Mouse (Mus musculus): ENCODE measurements around the gene Cmip. TPM values are rescaled to one million over a fixed set of nuclear protein-coding genes. Genes with fewer than 3 reads are reported as not detected.

Gene Cmip
- polyA plus RNA-seq, 2 experiments = 27.1 to 39.7 TPM

DNA sequence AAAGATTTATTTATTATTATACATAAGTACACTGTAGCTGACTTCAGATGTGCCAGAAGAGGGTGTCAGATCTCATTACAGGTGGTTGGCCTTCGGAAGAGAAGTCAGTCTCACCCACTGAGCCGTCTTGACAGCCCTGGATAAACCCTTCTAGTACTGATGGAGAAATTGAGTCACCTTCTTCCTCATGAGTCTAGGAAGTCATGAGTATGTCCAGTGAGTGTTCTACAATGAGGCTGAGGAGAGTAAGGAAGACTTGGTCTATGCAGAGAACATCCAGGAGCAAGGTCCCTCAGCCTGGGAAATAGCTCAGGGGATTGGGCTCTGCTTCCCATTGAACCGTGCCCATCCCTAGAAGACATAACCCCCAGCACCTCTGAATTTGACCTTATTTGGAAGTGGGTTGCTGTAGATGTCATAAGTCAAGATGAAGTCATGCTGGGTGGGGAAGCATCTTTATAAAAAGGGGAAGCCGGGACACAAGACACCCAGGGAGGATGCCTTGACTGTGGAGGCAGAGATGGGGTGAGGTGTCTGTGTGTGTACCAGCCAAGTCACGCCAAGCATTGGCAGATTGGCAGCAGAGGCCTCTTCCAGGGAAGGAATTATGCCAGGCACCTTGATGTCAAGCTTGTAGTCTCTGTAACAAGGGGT lies 15.9 kb upstream of the Cmip start:
- Histone ChIP-seq H3K27me3 (ENCODE audit: control insufficient read depth, insufficient read depth, low read length) (no peaks in the 10 kb centered on the region), H3K9me3 (ENCODE audit: control insufficient read depth, low read length) (no peaks in the 10 kb centered on the region), H3K4me2 (replicated peaks; ENCODE audit: low read depth, low read length, severe bottlenecking) (no peak overlapping the region), H3K27ac (replicated peaks; ENCODE audit: low read depth, low read length) (no peak overlapping the region), H3K4me1 (ENCODE audit: control insufficient read depth, insufficient read depth, low read length) (no peaks in the 10 kb centered on the region), H3K36me3 (ENCODE audit: control insufficient read depth, insufficient read depth, low read length) (no peaks in the 10 kb centered on the region), H3K9ac (ENCODE audit: low read depth, low read length, severe bottlenecking) (no peak overlapping the region), H3K4me3 (replicated peaks; ENCODE audit: low read length) (no peak overlapping the region)
- TF ChIP-seq POLR2A (IDR thresholded peaks at IDR 0.05; ENCODE audit: borderline replicate concordance, extremely low read depth, insufficient read depth, insufficient read length) = no peak
- WGBS = 74% methylated on average over 5 of the region's 5 CpGs
- ATAC-seq (ENCODE audit: low FRiP score, low read depth) (no peak), DNase-seq (ENCODE audit: low spot score) (no peak)

DNA sequence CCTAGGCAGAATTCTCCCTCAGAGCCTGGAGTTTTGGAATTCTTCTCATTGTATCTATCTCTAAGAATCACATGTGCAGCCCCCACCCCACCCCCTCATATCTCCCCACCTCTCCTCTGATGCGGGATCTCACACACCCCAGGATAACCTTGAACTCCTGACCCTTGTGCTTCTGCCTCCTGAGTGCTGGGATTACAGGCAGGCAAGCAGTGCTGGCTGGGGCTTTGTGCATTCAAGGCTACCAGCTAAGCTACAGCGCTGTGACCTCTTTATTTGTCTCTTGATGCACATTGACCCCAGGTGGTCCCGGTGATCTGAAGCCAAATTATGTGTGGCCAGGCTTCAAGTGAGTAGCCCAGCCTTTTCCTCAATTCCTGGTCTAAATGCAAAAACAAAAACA lies 15.0 kb upstream of the Cmip start:
- ATAC-seq (ENCODE audit: low FRiP score, low read depth) = no peak

DNA sequence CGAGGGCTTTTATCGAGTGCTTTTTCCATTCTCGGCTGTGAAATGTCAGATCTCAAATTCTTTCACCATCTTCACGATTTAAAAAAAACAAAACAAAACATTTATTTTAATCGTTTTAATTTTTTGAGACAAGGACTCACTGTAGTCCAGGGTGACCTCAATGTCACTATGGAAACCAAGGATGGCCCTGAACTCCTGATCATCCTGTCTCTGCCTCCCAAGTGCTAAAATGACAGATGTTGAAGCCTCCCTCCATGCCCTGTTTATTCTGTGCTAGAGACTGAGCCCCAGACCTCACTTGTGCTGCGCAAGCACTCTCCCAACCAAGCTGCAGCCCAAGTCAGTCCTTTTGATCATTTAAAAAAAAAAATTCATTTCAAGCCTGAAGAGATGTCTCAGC lies 14.6 kb upstream of the Cmip start:
- 79% methylated on average over 6 of the region's 6 CpGs for WGBS
- H3K9ac ChIP-seq (ENCODE audit: low read depth, low read length, severe bottlenecking) = no peak overlapping the region
- DNase-seq (ENCODE audit: low spot score) (no peak), ATAC-seq (ENCODE audit: low FRiP score, low read depth) (no peak)
- no peaks in the 10 kb centered on the region for H3K27me3 ChIP-seq (ENCODE audit: control insufficient read depth, insufficient read depth, low read length)
- H3K27ac ChIP-seq (replicated peaks; ENCODE audit: low read depth, low read length) = no peak overlapping the region
- H3K4me2 ChIP-seq (replicated peaks; ENCODE audit: low read depth, low read length, severe bottlenecking) = no peak overlapping the region
- no peaks in the 10 kb centered on the region for H3K36me3 ChIP-seq (ENCODE audit: control insufficient read depth, insufficient read depth, low read length)
- no peak for TF ChIP-seq POLR2A (IDR thresholded peaks at IDR 0.05; ENCODE audit: borderline replicate concordance, extremely low read depth, insufficient read depth, insufficient read length)
- no peaks in the 10 kb centered on the region for H3K9me3 ChIP-seq (ENCODE audit: control insufficient read depth, low read length)
- H3K4me3 ChIP-seq (replicated peaks; ENCODE audit: low read length) = no peak overlapping the region
- H3K4me1 ChIP-seq (ENCODE audit: control insufficient read depth, insufficient read depth, low read length) = no peaks in the 10 kb centered on the region

More for the DNA sequence above, 15.0 kb upstream of the Cmip start:
- Histone ChIP-seq H3K9ac (ENCODE audit: low read depth, low read length, severe bottlenecking) (no peak overlapping the region), H3K9me3 (ENCODE audit: control insufficient read depth, low read length) (no peaks in the 10 kb centered on the region), H3K36me3 (ENCODE audit: control insufficient read depth, insufficient read depth, low read length) (no peaks in the 10 kb centered on the region), H3K4me1 (ENCODE audit: control insufficient read depth, insufficient read depth, low read length) (no peaks in the 10 kb centered on the region), H3K4me2 (replicated peaks; ENCODE audit: low read depth, low read length, severe bottlenecking) (no peak overlapping the region), H3K4me3 (replicated peaks; ENCODE audit: low read length) (no peak overlapping the region), H3K27me3 (ENCODE audit: control insufficient read depth, insufficient read depth, low read length) (no peaks in the 10 kb centered on the region), H3K27ac (replicated peaks; ENCODE audit: low read depth, low read length) (no peak overlapping the region)
- DNase-seq (ENCODE audit: low spot score) = no peak
- TF ChIP-seq POLR2A (IDR thresholded peaks at IDR 0.05; ENCODE audit: borderline replicate concordance, extremely low read depth, insufficient read depth, insufficient read length) = no peak
- 50% methylated on average over 3 of the region's 3 CpGs for WGBS

DNA sequence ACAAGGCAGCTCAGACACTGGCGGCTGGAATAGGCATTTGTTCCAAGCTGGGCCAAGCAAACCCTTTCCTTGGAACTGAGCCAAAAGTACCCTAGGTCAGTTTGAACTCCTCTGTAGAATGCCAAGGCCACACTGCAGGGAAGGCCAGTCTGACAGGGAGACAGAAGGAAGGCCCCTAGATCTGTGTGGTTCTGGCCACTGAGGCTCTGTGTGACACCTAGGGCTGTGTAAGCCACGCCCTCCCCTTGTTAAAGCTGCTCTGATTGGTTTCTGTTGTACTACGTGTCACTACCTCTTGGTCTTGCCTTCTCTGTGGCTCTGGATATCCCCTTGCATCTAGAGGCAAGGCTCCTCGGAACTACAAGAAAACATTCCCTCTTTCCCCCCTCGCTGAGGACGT lies 12.3 kb upstream of the Cmip start:
- no peak overlapping the region for H3K4me3 ChIP-seq (replicated peaks; ENCODE audit: low read length)
- DNase-seq (ENCODE audit: low spot score) (no peak), ATAC-seq (ENCODE audit: low FRiP score, low read depth) (no peak)
- WGBS = 53% methylated on average over 5 of the region's 6 CpGs
- no peaks in the 10 kb centered on the region for H3K27me3 ChIP-seq (ENCODE audit: control insufficient read depth, insufficient read depth, low read length)
- no peak overlapping the region for H3K4me2 ChIP-seq (replicated peaks; ENCODE audit: low read depth, low read length, severe bottlenecking)
- no peak overlapping the region for H3K27ac ChIP-seq (replicated peaks; ENCODE audit: low read depth, low read length)
- H3K9me3 ChIP-seq (ENCODE audit: control insufficient read depth, low read length) = no peaks in the 10 kb centered on the region
- no peak overlapping the region for H3K9ac ChIP-seq (ENCODE audit: low read depth, low read length, severe bottlenecking)
- H3K4me1 ChIP-seq (ENCODE audit: control insufficient read depth, insufficient read depth, low read length) = no peaks in the 10 kb centered on the region
- no peaks in the 10 kb centered on the region for H3K36me3 ChIP-seq (ENCODE audit: control insufficient read depth, insufficient read depth, low read length)
- TF ChIP-seq POLR2A (IDR thresholded peaks at IDR 0.05; ENCODE audit: borderline replicate concordance, extremely low read depth, insufficient read depth, insufficient read length) = no peak

DNA sequence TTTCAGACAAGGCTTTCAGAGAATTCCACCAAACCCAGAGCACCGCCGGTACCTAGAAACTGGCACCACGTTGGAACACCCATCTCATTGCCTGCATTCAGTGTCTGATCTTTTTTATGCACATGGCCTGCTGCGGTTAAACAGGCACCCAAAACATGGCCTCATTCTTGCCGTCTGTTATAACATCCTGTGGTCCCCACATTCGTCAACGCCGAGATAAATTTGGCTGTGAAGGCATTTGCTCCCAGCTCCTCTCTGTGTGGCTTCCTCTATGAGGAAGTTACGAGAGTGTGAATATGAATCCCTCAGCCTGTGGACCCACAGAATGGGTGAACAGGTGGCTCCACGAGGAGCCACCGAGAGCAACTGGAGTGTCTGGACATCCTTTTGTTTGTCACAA lies 8.5 kb upstream of the Cmip start:
- Histone ChIP-seq H3K4me2 (replicated peaks; ENCODE audit: low read depth, low read length, severe bottlenecking) (no peak overlapping the region), H3K4me1 (ENCODE audit: control insufficient read depth, insufficient read depth, low read length) (no peaks in the 10 kb centered on the region), H3K9me3 (ENCODE audit: control insufficient read depth, low read length) (no peaks in the 10 kb centered on the region), H3K27me3 (ENCODE audit: control insufficient read depth, insufficient read depth, low read length) (no peaks in the 10 kb centered on the region), H3K36me3 (ENCODE audit: control insufficient read depth, insufficient read depth, low read length) (no peaks in the 10 kb centered on the region), H3K9ac (ENCODE audit: low read depth, low read length, severe bottlenecking) (no peak overlapping the region), H3K27ac (replicated peaks; ENCODE audit: low read depth, low read length) (no peak overlapping the region), H3K4me3 (replicated peaks; ENCODE audit: low read length) (no peak overlapping the region)
- no peak for TF ChIP-seq POLR2A (IDR thresholded peaks at IDR 0.05; ENCODE audit: borderline replicate concordance, extremely low read depth, insufficient read depth, insufficient read length)
- DNase-seq (ENCODE audit: low spot score) = no peak
- no peak for ATAC-seq (ENCODE audit: low FRiP score, low read depth)
- 80% methylated on average over 11 of the region's 11 CpGs for WGBS
